Mouse (Mus musculus): ENCODE measurements around the gene Gm5478.
"Not testable (repeated sequence)": the region's sequence is repeated elsewhere in the genome, so short reads cannot be mapped to it uniquely, and the experiment has no call there.

The Gm5478 gene

DNA sequence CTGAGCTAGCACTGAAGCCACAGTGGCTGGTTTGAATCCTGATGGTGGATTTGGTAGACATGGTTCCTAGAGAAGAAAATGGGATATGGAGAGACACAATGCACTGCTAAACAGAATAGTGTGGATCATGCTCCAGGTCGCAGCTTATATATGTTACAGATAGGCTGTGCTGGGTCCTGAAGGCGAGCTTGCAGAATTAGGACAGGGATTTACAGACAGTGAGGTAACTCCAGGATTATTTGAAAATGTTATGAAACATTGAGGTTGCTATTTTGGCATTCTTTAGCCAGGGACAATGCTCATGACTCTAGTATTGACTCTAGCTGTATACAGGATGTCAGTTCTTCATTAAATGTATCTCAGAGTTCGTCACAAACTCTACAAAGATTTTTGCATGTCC is at the start of gene Gm5478:
Gene Gm5478, minus strand, starts transcription at position 101 of the 400 bp plus-strand sequence.
- no peak for DNase-seq (ENCODE audit: low spot score in 2 of 2)

GRCm38 (mm10) chr15:101694207-101694606 is 47.0 kb upstream of the Gm5478 start, which contains the start of gene Krt6a:
Krt6a (minus strand) TSS chr15:101694307.
- DNase-seq (ENCODE audit: low spot score in 2 of 2), result no peak

DNA sequence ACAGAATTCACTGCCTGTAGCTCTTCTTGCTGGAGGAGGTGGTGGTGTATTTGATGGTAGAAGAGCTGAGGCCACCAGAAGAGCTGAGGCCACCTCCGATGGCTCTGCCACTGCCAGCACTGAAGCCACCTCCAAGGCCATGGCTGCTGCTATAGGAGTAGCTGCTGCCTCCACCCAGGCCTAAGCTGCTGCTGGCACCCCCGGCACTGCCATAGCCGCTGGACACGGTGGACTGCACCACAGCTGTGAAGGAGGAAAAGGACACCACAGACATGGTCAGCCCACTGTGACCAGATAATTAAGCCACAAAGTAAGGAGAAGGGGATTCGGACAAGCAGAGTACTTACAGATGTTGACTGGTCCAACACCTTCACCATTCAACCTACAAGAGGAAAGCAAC is 43.3 kb upstream of the Gm5478 start:
- DNase-seq (ENCODE audit: low spot score in 2 of 2), result not testable (repeated sequence)

DNA sequence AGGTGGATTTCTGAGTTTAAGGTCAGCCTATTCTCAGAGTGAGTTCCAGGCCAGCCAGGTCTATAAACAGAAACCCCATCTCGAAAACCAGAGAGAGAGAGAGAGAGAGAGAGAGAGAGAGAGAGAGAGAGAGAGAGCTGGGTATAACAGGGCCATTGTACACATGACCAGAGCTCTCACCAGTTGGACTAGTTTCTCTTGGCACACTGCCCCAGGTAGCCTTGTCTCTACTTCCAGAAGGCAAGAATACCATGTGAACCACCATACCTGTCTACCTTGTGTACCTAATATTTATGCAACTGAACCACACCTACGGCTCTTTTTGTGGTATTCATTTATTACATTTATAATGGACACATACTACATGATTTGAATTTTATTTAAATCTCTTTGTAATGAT is 41.0 kb upstream of the Gm5478 start:
- no peak for DNase-seq (ENCODE audit: low spot score in 2 of 2)

GRCm38 (mm10) chr15:101680187-101680586 is 33.0 kb upstream of the Gm5478 start, which contains the start of gene Krt6b:
Krt6b (minus strand) TSS chr15:101680287.
- DNase-seq (ENCODE audit: low spot score in 2 of 2), result no peak

- DNase-seq (ENCODE audit: low spot score in 2 of 2), result no peak
Observed at GRCm38 (mm10) chr15:101675978-101676377, 28.8 kb upstream of the Gm5478 start.

- DNase-seq (ENCODE audit: low spot score in 2 of 2), result no peak
Observed at GRCm38 (mm10) chr15:101652736-101653265, 5.6 kb upstream of the Gm5478 start.

GRCm38 (mm10) chr15:101627884-101628283 is 19.3 kb downstream of the Gm5478 start, which contains the start of gene Gm5414:
Gm5414 (minus strand) TSS chr15:101628188.
- no peak for DNase-seq (ENCODE audit: low spot score in 2 of 2)

DNA sequence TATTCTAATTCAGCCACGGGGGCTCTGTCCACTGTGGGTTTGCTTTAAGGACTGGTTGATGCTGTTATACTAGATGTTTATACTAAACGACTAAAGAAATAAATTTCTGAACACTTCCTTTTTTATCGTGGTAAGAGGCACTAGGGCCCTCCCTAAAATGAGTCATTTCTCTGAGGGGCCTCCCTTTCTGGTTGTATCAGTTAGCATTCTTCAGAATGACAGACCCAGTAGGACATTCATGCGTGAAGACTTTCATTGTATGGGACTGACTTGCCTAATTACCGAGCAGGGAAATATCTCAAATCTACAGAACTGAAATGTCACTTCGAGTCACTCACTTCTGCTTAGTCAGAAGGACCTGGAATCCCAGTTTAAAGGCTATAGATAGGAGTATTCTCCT is 48.1 kb downstream of the Gm5478 start:
- no peak for DNase-seq (ENCODE audit: low spot score in 2 of 2)
